Mouse (Mus musculus) CD4-positive helper T cell, adult 2 months (primary cell): ENCODE measurements at regions not wholly inside any gene's neighbourhood (a gene's known extent, or its start where the extent isn't known, plus 50 kb on each side); places are given as distances from the start of the nearest gene placed in this dataset.

Experiments
- DNase-seq: peaks from one replicate; pipeline ENCODE4 v3.0.0-alpha.2; 2012; ENCODE audit warnings: low read depth, missing footprints, low spot score

- DNase-seq, result no peak
Observed at GRCm38 (mm10) chr6:117422846-117423573, 254.7 kb downstream of the Cxcl12 start.

GRCm38 (mm10) chr6:117426363-117426762 lies 258.0 kb downstream of the Cxcl12 start:
- no peak for DNase-seq

GRCm38 (mm10) chr6:117427351-117428142 lies 259.2 kb downstream of the Cxcl12 start:
- no peak for DNase-seq

- no peak for DNase-seq
Observed at GRCm38 (mm10) chr6:117428441-117428840, 260.1 kb downstream of the Cxcl12 start.

- DNase-seq, result peak; percentile 70
Observed at GRCm38 (mm10) chr6:117430876-117431781, 262.8 kb downstream of the Cxcl12 start.

- DNase-seq, result no peak
Observed at GRCm38 (mm10) chr6:117436851-117437250, 268.5 kb downstream of the Cxcl12 start.

- no peak for DNase-seq
Observed at GRCm38 (mm10) chr6:117437411-117438101, 269.2 kb downstream of the Cxcl12 start.

GRCm38 (mm10) chr6:117448652-117449051 lies 280.3 kb downstream of the Cxcl12 start:
- no peak for DNase-seq

GRCm38 (mm10) chr6:117451001-117451400 lies 282.7 kb downstream of the Cxcl12 start:
- no peak for DNase-seq

GRCm38 (mm10) chr6:117460193-117460592 lies 291.9 kb downstream of the Cxcl12 start:
- DNase-seq, result no peak

- no peak for DNase-seq
Observed at GRCm38 (mm10) chr6:117465165-117465564, 296.8 kb downstream of the Cxcl12 start.

- DNase-seq, result no peak
Observed at GRCm38 (mm10) chr6:117465606-117466174, 297.4 kb downstream of the Cxcl12 start.

- DNase-seq, result no peak
Observed at GRCm38 (mm10) chr6:117479376-117479775, 311.0 kb downstream of the Cxcl12 start.

GRCm38 (mm10) chr6:117480396-117480795 lies 312.1 kb downstream of the Cxcl12 start:
- no peak for DNase-seq

GRCm38 (mm10) chr6:117489161-117489560 lies 320.8 kb downstream of the Cxcl12 start:
- no peak for DNase-seq

GRCm38 (mm10) chr6:117489761-117490396 lies 321.5 kb downstream of the Cxcl12 start:
- no peak for DNase-seq

GRCm38 (mm10) chr6:117494971-117495370 lies 326.6 kb downstream of the Cxcl12 start:
- no peak for DNase-seq

GRCm38 (mm10) chr6:117497337-117497736 lies 329.0 kb downstream of the Cxcl12 start:
- no peak for DNase-seq

GRCm38 (mm10) chr6:117497904-117498303 lies 329.6 kb downstream of the Cxcl12 start:
- DNase-seq, result no peak

GRCm38 (mm10) chr6:117502346-117502745 lies 334.0 kb downstream of the Cxcl12 start:
- no peak for DNase-seq
